10 mouse cellular contexts compared by ENCODE assay signal in genomic region chr7:131542872-131543622, GRCm38 (mm10). TPM values are rescaled to one million over a fixed set of nuclear protein-coding genes. Genes with fewer than 3 reads are reported as not detected.
A peak's percentile ranks its signal among the peaks of the same experiment; 100 is the strongest.
DNase-seq lines count a peak whose midpoint lies in the region; ATAC-seq lines count a peak whose summit lies in the region.
"Had no signal": no experiment of that assay in that cellular context is flagged by ENCODE, and none has a peak within 500 bp of the region (broad histone marks: within the 10 kb centered on the region; RNA-seq: fewer than 3 reads in every experiment).

No protein-coding gene starts in this region.

- peak overlapping the region; percentile 72 for H3K4me2 ChIP-seq in kidney, embryonic 15.5 days
- peak overlapping the region; percentile 67 for H3K4me2 ChIP-seq in embryonic facial prominence, embryonic 14.5 days (ENCODE audit: low read depth, low read length)
- peak overlapping the region; percentile 64 for H3K4me2 ChIP-seq in intestine, embryonic 15.5 days (replicated peaks)
- H3K4me2 ChIP-seq in neural tube, embryonic 13.5 days: peak overlapping the region; percentile 53

- peak overlapping the region; percentile 41 for H3K4me3 ChIP-seq in kidney, embryonic 15.5 days (replicated peaks)
- peak overlapping the region; percentile 36 for H3K4me3 ChIP-seq in embryonic facial prominence, embryonic 14.5 days (ENCODE audit: low read depth, low read length)
- peak overlapping the region; percentile 34 for H3K4me3 ChIP-seq in intestine, embryonic 15.5 days (replicated peaks)
- peak overlapping the region; percentile 32 for H3K4me3 ChIP-seq in neural tube, embryonic 13.5 days

- peaks cover 32% of the 10 kb centered on the region for H3K4me1 ChIP-seq in kidney, embryonic 15.5 days
- H3K4me1 ChIP-seq in embryonic facial prominence, embryonic 14.5 days (ENCODE audit: control insufficient read depth, insufficient read depth, low read length): peaks cover 18% of the 10 kb centered on the region
- H3K4me1 ChIP-seq in intestine, embryonic 15.5 days (replicated peaks): peaks cover 24% of the 10 kb centered on the region
- H3K4me1 ChIP-seq in neural tube, embryonic 13.5 days (replicated peaks): peaks cover 28% of the 10 kb centered on the region

- WGBS in kidney, embryonic 15.5 days: under 1% methylated on average over 69 of the region's 71 CpGs
- 2% methylated on average over 38 of the region's 71 CpGs for WGBS in embryonic facial prominence, embryonic 14.5 days
- under 1% methylated on average over 68 of the region's 71 CpGs for WGBS in intestine, embryonic 15.5 days
- under 1% methylated on average over 60 of the region's 71 CpGs for WGBS in neural tube, embryonic 13.5 days

- ATAC-seq in kidney, embryonic 15.5 days (replicated peaks; ENCODE audit: low FRiP score): no peak
- no peak for ATAC-seq in embryonic facial prominence, embryonic 14.5 days (ENCODE audit: low read depth)
- ATAC-seq in intestine, embryonic 15.5 days: no peak
- ATAC-seq in neural tube, embryonic 13.5 days (ENCODE audit: low read depth): 0 out of 2 replicates have a peak, but pooled peaks have one; percentile 42
- no peak for ATAC-seq in frontal cortex, adult (ENCODE audit: low TSS enrichment)
- ATAC-seq: Patski had no signal

- H3K27ac ChIP-seq in kidney, embryonic 15.5 days: no peak overlapping the region
- H3K27ac ChIP-seq in embryonic facial prominence, embryonic 14.5 days (replicated peaks; ENCODE audit: low read depth, low read length): no peak overlapping the region
- no peak overlapping the region for H3K27ac ChIP-seq in intestine, embryonic 15.5 days
- H3K27ac ChIP-seq in neural tube, embryonic 13.5 days (replicated peaks): peak overlapping the region; percentile 62

- no peak for DNase-seq in kidney, postnatal 25 days
- no peak for DNase-seq in embryonic facial prominence, embryonic 14.5 days (ENCODE audit: low spot score)
- no peak for DNase-seq in adrenal gland, adult 8-10 months
- DNase-seq in layer of hippocampus, postnatal 14 days (ENCODE audit: low spot score in 2 of 2): no peak

- H3K9me3 ChIP-seq in kidney, embryonic 15.5 days (replicated peaks): no peaks in the 10 kb centered on the region
- H3K9me3 ChIP-seq in embryonic facial prominence, embryonic 14.5 days (ENCODE audit: control insufficient read depth, low read length): no peaks in the 10 kb centered on the region
- H3K9me3 ChIP-seq in intestine, embryonic 15.5 days: no peaks in the 10 kb centered on the region
- no peaks in the 10 kb centered on the region for H3K9me3 ChIP-seq in neural tube, embryonic 13.5 days

- H3K27me3 ChIP-seq in kidney, embryonic 15.5 days: peaks cover 98% of the 10 kb centered on the region
- peaks cover 98% of the 10 kb centered on the region for H3K27me3 ChIP-seq in embryonic facial prominence, embryonic 14.5 days (replicated peaks; ENCODE audit: control insufficient read depth, insufficient read depth, low read length)
- peaks cover 93% of the 10 kb centered on the region for H3K27me3 ChIP-seq in intestine, embryonic 15.5 days (replicated peaks)
- H3K27me3 ChIP-seq in neural tube, embryonic 13.5 days: peaks cover 99% of the 10 kb centered on the region

- no peak overlapping the region for H3K9ac ChIP-seq in kidney, embryonic 15.5 days
- peak overlapping the region; percentile 46; the same call in 1 of the 2 replicates for H3K9ac ChIP-seq in embryonic facial prominence, embryonic 14.5 days (ENCODE audit: low read depth, low read length)
- H3K9ac ChIP-seq in intestine, embryonic 15.5 days: no peak overlapping the region
- peak overlapping the region; percentile 32 for H3K9ac ChIP-seq in neural tube, embryonic 13.5 days

- H3K36me3 ChIP-seq in kidney, embryonic 15.5 days: no peaks in the 10 kb centered on the region
- H3K36me3 ChIP-seq in embryonic facial prominence, embryonic 14.5 days (ENCODE audit: control insufficient read depth, insufficient read depth, low read length): no peaks in the 10 kb centered on the region
- H3K36me3 ChIP-seq in intestine, embryonic 15.5 days: no peaks in the 10 kb centered on the region
- no peaks in the 10 kb centered on the region for H3K36me3 ChIP-seq in neural tube, embryonic 13.5 days

RNA-seq across cellular contexts. Expression of gene Hmx3, which starts 0.4 kb away (rescaled TPM):
- not detected in 2 replicates for polyA plus RNA-seq in kidney, embryonic 15.5 days (2015; fragmentation: Nextera tagmentation; extraction: Ambion mirVana)
- polyA plus RNA-seq in embryonic facial prominence, embryonic 14.5 days (2014; fragmentation: Nextera tagmentation; extraction: Ambion mirVana): 0.26 and 0.37 TPM in 2 replicates
- 1.3 and 1.9 TPM in 2 replicates for polyA plus RNA-seq in intestine, embryonic 15.5 days (2015; fragmentation: Nextera tagmentation; extraction: Ambion mirVana)
- 0.52 and 1.0 TPM in 2 replicates for polyA plus RNA-seq in neural tube, embryonic 13.5 days (2015; fragmentation: Nextera tagmentation; extraction: Ambion mirVana)
- not detected for total RNA-seq in adrenal gland, adult 8-10 months (2022)
- not detected for total RNA-seq in layer of hippocampus, postnatal 14 days (2021)
- total RNA-seq: hematopoietic stem cell, adult 5-6 weeks had no signal

RNA-seq across cellular contexts. Expression of gene Hmx2, which starts 5.5 kb away (rescaled TPM):
- polyA plus RNA-seq in kidney, embryonic 15.5 days (2015; fragmentation: Nextera tagmentation; extraction: Ambion mirVana): 0.22 TPM in 1 of 2 replicates, not detected in the other
- 0.17 and 0.39 TPM in 2 replicates for polyA plus RNA-seq in embryonic facial prominence, embryonic 14.5 days (2014; fragmentation: Nextera tagmentation; extraction: Ambion mirVana)
- 0.97 and 1.1 TPM in 2 replicates for polyA plus RNA-seq in intestine, embryonic 15.5 days (2015; fragmentation: Nextera tagmentation; extraction: Ambion mirVana)
- 1.2 and 1.5 TPM in 2 replicates for polyA plus RNA-seq in neural tube, embryonic 13.5 days (2015; fragmentation: Nextera tagmentation; extraction: Ambion mirVana)
- total RNA-seq in adrenal gland, adult 8-10 months (2022): not detected
- not detected for total RNA-seq in layer of hippocampus, postnatal 14 days (2021)
- total RNA-seq: hematopoietic stem cell, adult 5-6 weeks had no signal

RNA-seq across cellular contexts. Expression of gene Bub3, which starts 17.0 kb away (rescaled TPM):
- 222 and 231 TPM in 2 replicates for polyA plus RNA-seq in kidney, embryonic 15.5 days (2015; fragmentation: Nextera tagmentation; extraction: Ambion mirVana)
- polyA plus RNA-seq in embryonic facial prominence, embryonic 14.5 days (2014; fragmentation: Nextera tagmentation; extraction: Ambion mirVana): 157 and 183 TPM in 2 replicates
- 187 and 188 TPM in 2 replicates for polyA plus RNA-seq in intestine, embryonic 15.5 days (2015; fragmentation: Nextera tagmentation; extraction: Ambion mirVana)
- 148 and 173 TPM in 2 replicates for polyA plus RNA-seq in neural tube, embryonic 13.5 days (2015; fragmentation: Nextera tagmentation; extraction: Ambion mirVana)
- total RNA-seq in adrenal gland, adult 8-10 months (2022): 10 to 100 TPM; 68.7 to 79.5 (median 71.3) TPM
- total RNA-seq in layer of hippocampus, postnatal 14 days (2021): 10 to 100 TPM; 52.9 to 56.1 TPM

Comparison
In these comparisons a context has a peak if more than half of its experiments do, and no peak if none do; other contexts are left out.
1. H3K9ac ChIP-seq: peak in embryonic facial prominence, embryonic 14.5 days (single experiment) and neural tube, embryonic 13.5 days (single experiment); none in kidney, embryonic 15.5 days (single experiment) and intestine, embryonic 15.5 days (single experiment).
2. Peak in every context shown above with its lines, with median percentiles within 50 percentile points of each other: H3K4me2 ChIP-seq and H3K4me3 ChIP-seq.